Mouse (Mus musculus) liver, adult 2 months (tissue): ENCODE data around the gene Adcy6.

Experiments used
- CTCF ChIP-seq: fragments of 200-500 bp; IDR thresholded peaks from 2 replicates; pipeline ENCODE4 v1.5.1; 2011; ENCODE audit warnings: low read depth, low read length, control low read depth
- POLR2A ChIP-seq: fragments of 200-500 bp; IDR thresholded peaks from 2 replicates; pipeline ENCODE4 v1.6.1; 2011; ENCODE audit warnings: low read length, control low read depth; ENCODE audit not compliant: insufficient read depth; ENCODE audit errors: extremely low read depth

- TF ChIP-seq CTCF (no peak), POLR2A (no peak)
Measured at GRCm38 (mm10) chr15:98623361-98623821, 13.5 kb upstream of the Adcy6 start.
